Mouse (Mus musculus) spleen, postnatal 10 days (tissue): ENCODE data around the gene Wdcp.
"Not testable (repeated sequence)": the region's sequence is repeated elsewhere in the genome, so short reads cannot be mapped to it uniquely, and the experiment has no call there.

Experiments
- DNase-seq, 2 experiments: peaks; one replicate each; pipeline ENCODE4 v3.0.0; 2021 to 2022; ENCODE audit warnings: low spot score in 2 of 2

The Wdcp gene

DNA sequence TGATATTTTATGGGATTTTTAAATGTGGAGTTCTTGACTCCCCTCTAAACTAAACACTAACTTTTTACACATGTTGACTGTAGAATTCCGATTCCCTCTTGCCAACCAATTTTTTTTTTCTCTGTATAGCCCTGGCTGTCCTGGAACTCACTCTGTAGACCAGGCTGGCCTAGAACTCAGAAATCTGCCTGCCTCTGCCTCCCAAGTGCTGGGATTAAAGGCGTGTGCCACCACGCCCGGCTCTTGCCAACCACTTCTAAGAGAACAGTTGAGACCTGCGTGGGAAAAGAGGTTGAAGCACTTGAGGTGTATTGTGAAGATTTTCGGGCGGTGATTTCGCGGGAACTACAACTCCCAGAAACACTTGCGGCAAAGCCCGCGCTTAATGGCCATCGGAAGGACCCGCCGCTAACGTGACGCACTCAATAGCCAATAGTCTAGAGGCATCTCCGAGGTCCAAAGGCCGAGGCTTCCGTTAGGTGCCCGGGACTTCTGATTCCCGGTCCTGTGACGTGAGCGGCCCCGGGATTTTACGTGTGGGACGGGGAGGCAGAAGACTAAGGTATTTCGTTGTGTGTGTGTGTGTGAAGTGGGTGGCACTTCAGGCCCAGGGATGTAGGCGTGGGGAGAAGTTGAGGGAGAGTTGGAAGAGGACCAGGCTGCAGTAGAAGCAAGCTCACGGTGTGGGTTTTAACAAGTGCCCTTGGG lies at the start of gene Wdcp:
TSS of gene Wdcp (plus strand) at position 414 of the 708 bp plus-strand sequence.
- DNase-seq: peak; percentile 78 to 91

DNA sequence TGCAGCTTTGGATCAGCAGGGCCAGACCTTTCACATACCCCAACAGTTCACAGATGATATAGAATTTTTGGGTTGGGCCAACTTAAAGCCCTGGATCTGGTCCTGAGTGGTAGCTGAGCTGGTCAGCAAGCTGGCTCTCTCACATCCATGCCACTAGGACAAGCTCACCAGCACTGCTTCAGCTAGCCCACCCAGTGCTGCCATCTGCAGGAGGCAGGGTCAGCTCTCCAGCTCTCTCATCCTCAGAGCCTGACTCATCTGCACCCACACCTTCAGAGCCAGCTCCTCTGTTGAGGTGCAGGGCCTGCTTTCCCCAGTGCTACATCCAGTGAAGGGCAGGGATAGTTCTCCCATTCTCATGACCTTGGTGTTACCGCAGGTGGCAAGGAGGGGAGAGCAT lies 49.4 kb upstream of the Wdcp start:
- DNase-seq: peak in 1 of 2 experiments; percentile 46

DNA sequence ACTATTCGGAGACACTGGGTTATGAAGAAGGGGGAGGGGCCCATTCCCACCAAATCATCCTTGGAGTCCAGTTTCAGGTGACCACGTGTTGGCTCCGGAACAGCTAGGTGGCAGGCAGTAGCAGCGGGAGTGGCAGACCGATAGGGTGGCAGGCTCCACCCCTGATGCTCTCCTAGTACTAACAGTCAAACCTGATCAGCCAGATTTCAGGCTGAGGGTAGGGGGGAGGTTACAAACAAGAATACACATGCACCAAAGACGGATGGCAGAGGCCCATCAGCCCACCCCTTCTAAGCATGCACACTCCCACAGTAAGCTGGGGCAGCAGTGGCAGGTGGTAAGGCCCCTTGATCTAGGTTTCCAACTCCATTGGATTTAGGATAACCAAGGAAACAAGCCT lies 45.6 kb upstream of the Wdcp start:
- not testable (repeated sequence) for DNase-seq

DNA sequence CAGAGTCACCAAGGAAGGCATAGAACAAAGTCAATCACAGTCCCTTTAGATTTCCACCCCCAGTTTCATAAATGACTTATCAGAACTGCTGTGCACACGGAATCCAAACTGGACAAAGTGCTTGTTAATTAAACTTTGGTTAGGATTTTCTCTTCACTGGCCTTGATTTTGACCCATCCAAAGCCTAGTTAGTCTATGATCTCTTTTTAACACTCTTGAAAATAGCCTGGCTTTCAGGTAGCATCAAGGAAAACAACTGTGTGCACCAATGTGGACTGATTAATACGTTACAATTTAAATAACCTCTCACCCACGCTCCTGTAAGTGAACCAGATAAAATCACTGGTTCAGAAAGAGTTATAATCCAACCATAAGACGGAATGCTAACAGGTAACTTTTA lies 32.1 kb upstream of the Wdcp start:
- no peak for DNase-seq

- no peak for DNase-seq
These were observed 31.4 kb upstream of the Wdcp start for GRCm38 (mm10) chr12:4811705-4812104.

DNA sequence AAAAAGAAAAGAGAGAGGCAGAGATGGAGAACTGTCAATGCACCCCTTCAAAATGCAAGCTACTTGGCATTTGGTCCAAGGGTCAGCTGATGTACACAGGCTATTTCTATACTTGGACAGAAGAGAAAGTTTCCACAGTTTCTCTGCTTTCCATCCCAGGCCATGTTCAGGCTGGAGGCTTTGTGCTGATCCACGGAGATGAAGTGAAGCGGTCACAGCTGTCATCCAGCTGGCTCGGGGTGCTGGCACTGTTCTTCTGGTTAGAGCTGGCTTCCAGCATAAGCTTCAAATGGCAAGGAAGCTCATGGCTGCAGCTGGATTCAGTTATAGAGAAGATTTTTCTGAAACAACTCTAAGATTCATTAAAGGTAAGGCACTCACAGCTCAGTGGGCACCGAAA lies 29.5 kb upstream of the Wdcp start:
- DNase-seq: no peak

GRCm38 (mm10) chr12:4816680-4817360 lies 26.3 kb upstream of the Wdcp start:
- DNase-seq: no peak

GRCm38 (mm10) chr12:4817361-4818101 lies 25.6 kb upstream of the Wdcp start, which contains the start of gene Sf3b6:
Sf3b6 (plus strand) TSS chr12:4817544.
- DNase-seq: peak; percentile 97 to 100

- no peak for DNase-seq
These were observed 15.8 kb upstream of the Wdcp start for GRCm38 (mm10) chr12:4827256-4827655.

DNA sequence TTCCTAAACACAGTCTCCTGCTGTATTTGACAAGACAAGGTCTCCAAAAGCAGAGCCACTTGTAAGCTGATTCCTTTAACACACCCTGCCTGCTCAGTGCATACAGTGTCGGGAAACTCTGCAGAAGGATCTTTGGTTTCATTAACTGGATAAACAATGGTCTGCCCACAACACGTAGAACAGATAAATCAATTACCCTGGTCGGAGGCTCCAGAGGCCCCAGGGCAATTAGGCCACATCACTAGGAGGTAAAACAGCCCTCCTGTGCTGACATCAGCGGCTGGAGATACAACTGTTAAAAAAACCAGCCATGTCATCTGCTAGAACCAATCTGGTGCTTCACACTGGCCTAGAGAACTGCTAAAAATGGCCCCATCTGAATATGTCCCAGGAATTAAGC lies 6.1 kb upstream of the Wdcp start:
- no peak for DNase-seq

GRCm38 (mm10) chr12:4840010-4840409 lies 3.1 kb upstream of the Wdcp start:
- no peak for DNase-seq

GRCm38 (mm10) chr12:4840741-4841140 lies 2.4 kb upstream of the Wdcp start:
- no peak for DNase-seq

- DNase-seq: peak in 1 of 2 experiments; percentile 43
These were observed 1.7 kb upstream of the Wdcp start, which contains the start of gene Fkbp1b for GRCm38 (mm10) chr12:4841392-4841887. Fkbp1b (minus strand) TSS chr12:4841591.

- no peak for DNase-seq
These were observed 647 bp upstream of the Wdcp start for GRCm38 (mm10) chr12:4842456-4842855.

- peak; percentile 35 to 65 for DNase-seq
These were observed 638 bp downstream of the Wdcp start for GRCm38 (mm10) chr12:4843741-4844140.

DNA sequence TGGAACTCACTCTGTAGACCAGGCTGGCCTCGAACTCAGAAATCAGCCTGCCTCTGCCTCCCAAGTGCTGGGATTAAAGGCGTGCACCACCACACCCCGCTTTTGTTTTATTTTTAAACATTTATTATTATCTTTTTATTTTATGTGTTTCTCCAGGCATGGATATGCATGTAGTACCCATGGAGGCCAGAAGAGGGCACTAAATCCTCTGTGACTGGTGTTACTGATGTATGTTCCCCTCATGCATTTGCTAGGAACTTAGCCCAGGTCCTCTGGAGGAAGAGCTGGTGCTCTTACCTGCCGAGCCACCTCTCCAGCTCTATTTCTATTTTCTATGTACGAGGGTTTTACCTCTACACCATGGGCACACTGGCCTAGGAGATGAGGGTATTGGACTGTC lies 13.1 kb downstream of the Wdcp start:
- DNase-seq: peak in 1 of 2 experiments; percentile 65

GRCm38 (mm10) chr12:4856834-4857233 lies 13.7 kb downstream of the Wdcp start:
- DNase-seq: no peak

- no peak for DNase-seq
These were observed 16.3 kb downstream of the Wdcp start for GRCm38 (mm10) chr12:4859241-4859914.

- DNase-seq: peak in 1 of 2 experiments; percentile 48
These were observed 19.6 kb downstream of the Wdcp start for GRCm38 (mm10) chr12:4862672-4863071.

DNA sequence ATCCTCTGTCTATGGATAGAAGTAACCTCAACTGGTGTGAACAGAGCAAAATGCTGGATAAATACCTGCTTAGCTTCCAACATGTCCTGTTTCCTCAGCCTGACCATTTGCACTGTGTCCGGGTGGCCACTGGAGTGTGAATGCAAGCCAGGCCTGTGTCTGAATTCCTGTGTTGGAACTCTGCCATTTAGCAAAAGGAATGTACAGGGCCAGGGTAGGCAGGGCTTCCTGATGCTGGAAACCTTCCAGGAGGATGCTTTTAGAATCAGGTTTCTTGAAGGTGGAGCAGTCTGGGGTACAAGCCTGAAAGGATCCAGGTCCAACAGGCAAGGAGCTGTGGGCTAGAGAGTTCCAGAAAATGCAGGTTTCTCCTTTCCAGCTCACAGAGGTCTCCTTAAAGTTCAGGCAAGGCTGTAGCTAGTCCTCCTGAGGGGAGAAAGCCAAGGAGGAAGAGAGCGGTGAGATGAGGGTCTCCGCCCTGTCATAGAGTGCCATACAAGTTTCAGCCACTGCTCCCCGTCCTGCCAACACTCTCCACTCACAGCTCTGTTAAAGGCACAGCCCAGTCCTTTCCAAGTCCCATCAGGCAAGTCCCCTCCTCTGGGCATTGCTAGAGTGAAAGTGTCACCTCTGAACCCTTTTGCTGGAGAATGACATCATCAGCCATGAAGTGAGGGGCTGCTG lies 20.7 kb downstream of the Wdcp start:
- no peak for DNase-seq

DNA sequence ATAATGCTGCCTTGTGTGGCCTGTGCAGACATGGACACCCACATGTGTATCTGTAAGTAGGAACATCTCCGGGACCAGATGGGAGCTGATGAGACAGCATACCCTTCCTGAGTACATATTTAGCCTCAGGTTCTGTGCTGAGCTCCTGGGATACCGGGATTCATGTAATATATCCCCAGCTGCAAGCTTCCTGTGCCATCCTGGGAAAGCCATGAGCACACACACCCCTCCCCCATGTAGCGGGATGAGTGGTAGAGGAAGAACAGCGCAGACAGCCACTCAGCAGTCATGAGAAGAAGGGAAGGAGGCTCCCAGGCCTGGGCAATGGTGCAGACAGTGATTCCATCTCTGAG lies 21.2 kb downstream of the Wdcp start:
- no peak for DNase-seq
